Mouse (Mus musculus) bone marrow, adult 2 months (tissue): Measurements from ENCODE around the gene Svs5.

Experiments
- CTCF ChIP-seq: fragments of 200-500 bp; IDR thresholded peaks from 2 replicates; pipeline ENCODE4 v1.5.1; 2011; ENCODE audit warnings: low read length, control low read depth; ENCODE audit not compliant: control insufficient read depth, insufficient read depth
- POLR2A ChIP-seq: fragments of 200-500 bp; IDR thresholded peaks from 2 replicates; pipeline ENCODE4 v1.6.1; 2011; ENCODE audit warnings: low read depth, mild to moderate bottlenecking, control low read depth, low read length, borderline replicate concordance; ENCODE audit not compliant: control insufficient read depth

DNA sequence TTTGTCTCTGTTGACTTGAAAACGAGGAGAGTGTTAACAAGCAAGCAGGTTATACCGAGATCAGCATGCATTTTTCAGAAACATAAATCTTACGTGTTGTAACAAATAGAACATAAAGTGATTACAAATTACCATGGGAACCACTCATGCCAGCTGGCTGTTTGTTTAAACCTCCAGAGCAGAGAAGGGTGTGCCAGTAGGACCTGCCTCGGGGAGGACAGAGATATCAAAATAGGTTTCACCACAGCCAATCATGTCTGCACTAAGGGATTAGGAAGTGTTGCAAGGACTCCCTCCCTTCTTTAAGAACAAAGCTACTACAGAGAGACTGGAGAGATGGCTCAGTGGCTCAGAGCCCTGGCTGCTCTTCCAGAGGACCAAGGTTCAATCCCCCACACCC lies 40.6 kb downstream of the Svs5 start:
- no peak for TF ChIP-seq POLR2A
- TF ChIP-seq CTCF: no peak
